Comparison of ENCODE assay signal across 14 mouse cellular contexts in the genomic region with DNA sequence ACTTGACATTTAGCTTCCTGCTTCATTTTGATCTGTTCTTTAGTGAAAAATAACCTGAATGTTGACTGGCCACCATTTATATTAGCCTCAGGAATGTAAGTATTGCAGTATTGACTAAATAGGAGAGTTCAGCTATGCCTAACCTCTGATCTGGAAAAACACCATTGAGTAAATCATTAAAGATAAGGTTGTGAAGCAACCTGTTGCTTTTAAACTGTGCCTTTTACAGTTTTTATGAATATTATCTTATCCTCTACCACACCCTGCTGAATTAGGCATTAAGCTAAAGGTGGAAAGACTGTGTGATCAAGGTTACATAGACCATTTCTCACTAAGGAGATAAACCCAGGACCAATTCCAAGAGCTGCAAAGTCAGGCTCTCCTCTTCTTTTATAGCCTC.
"Had no signal": no experiment of that assay in that cellular context is flagged by ENCODE, and none has a peak within 500 bp of the region (broad histone marks: within the 10 kb centered on the region; RNA-seq: fewer than 3 reads in every experiment).

No protein-coding gene starts in this region.

- H3K9ac ChIP-seq: hindbrain, embryonic 14.5 days; lung, embryonic 14.5 days; midbrain, embryonic 15.5 days; neural tube, embryonic 12.5 days had no signal

- H3K4me2 ChIP-seq: hindbrain, embryonic 14.5 days; lung, embryonic 14.5 days; midbrain, embryonic 11.5 days; midbrain, embryonic 15.5 days; neural tube, embryonic 12.5 days had no signal

- H3K4me3 ChIP-seq: limb, embryonic 10.5 days; megakaryocyte, embryonic 14.5 days; midbrain, embryonic 15.5 days; neural tube, embryonic 12.5 days had no signal

- H3K9me3 ChIP-seq: limb, embryonic 10.5 days; megakaryocyte, embryonic 14.5 days; midbrain, embryonic 15.5 days; neural tube, embryonic 12.5 days had no signal

- H3K27ac ChIP-seq: hindbrain, embryonic 14.5 days; kidney, postnatal 0 days; limb, embryonic 10.5 days; macrophage; midbrain, embryonic 15.5 days; neural tube, embryonic 12.5 days had no signal

- DNase-seq: kidney, postnatal 4 days; lung, embryonic 14.5 days; lung, postnatal 10 days; retina, postnatal 1 day; right cerebral cortex, postnatal 14 days; thymus, postnatal 36 days had no signal

- ATAC-seq: midbrain, embryonic 15.5 days had no signal

- H3K4me1 ChIP-seq: megakaryocyte, embryonic 14.5 days; midbrain, embryonic 15.5 days; neural tube, embryonic 12.5 days had no signal

- H3K27me3 ChIP-seq: megakaryocyte, embryonic 14.5 days; midbrain, embryonic 15.5 days; neural tube, embryonic 12.5 days had no signal
